In genomic region chr7:82867271-82868121, GRCm38 (mm10) we compare ENCODE assay signal across 8 mouse cellular contexts. TPM values are rescaled to one million over a fixed set of nuclear protein-coding genes. Genes with fewer than 3 reads are reported as not detected.
DNase-seq lines count a peak whose midpoint lies in the region; ATAC-seq lines count a peak whose summit lies in the region.

Gene Mex3b (plus strand): TSS chr7:82867333.

- peak within 1 kb of the TSS; percentile 80 for H3K9ac ChIP-seq in intestine, embryonic 15.5 days

- H3K9me3 ChIP-seq in intestine, embryonic 15.5 days = no peaks in the 10 kb centered on the region

- DNase-seq in adrenal gland, adult 18-20 months (ENCODE audit: low spot score in 2 of 2) = peak; percentile 51 to 67
- peak; percentile 46 for DNase-seq in gastrocnemius, postnatal 25 days
- DNase-seq in left cerebral cortex, postnatal 25 days (ENCODE audit: low spot score in 2 of 2) = peak; percentile 73 to 80
- DNase-seq in mesoderm, embryonic 11.5 days (ENCODE audit: low read depth, low spot score) = peak; percentile 53
- peak; percentile 35 to 61 for DNase-seq in spleen, adult 18-20 months

- H3K27ac ChIP-seq in intestine, embryonic 15.5 days = peak within 1 kb of the TSS; percentile 98

- under 1% methylated on average over 87 of the region's 87 CpGs for WGBS in intestine, embryonic 15.5 days

- H3K27me3 ChIP-seq in intestine, embryonic 15.5 days (replicated peaks) = no peaks in the 10 kb centered on the region

- intact Hi-C loops in left cerebral cortex, postnatal 25 days (cut with DNase I) = loop anchor here (1.0 to 2.0 kb wide), 4 partner anchors 47 to 514 kb away; no protein-coding TSS in a partner anchor

- H3K36me3 ChIP-seq in intestine, embryonic 15.5 days = no peaks in the 10 kb centered on the region

- ATAC-seq in common myeloid progenitor, adult 5-6 weeks (replicated peaks; ENCODE audit: low read depth, poor library complexity, severe bottlenecking) = no peak
- ATAC-seq in intestine, embryonic 15.5 days = peak; percentile 18
- ATAC-seq in activated CD4-positive, CD25-positive, alpha-beta regulatory T cell, adult 4 months = no peak

- H3K4me2 ChIP-seq in intestine, embryonic 15.5 days (replicated peaks) = peak within 1 kb of the TSS; percentile 96

- H3K4me1 ChIP-seq in intestine, embryonic 15.5 days (replicated peaks) = peaks cover 22% of the 10 kb centered on the region

- H3K4me3 ChIP-seq in intestine, embryonic 15.5 days (replicated peaks) = peak within 1 kb of the TSS; percentile 74

RNA-seq across cellular contexts. Expression of gene Mex3b, which starts in this region (rescaled TPM):
- total RNA-seq in adrenal gland, adult 18-20 months (2021) = 1 to 10 TPM; 1.2 to 1.4 TPM
- total RNA-seq in common myeloid progenitor, adult 5-6 weeks (2017) = 10.4 and 11.0 TPM in 2 replicates
- total RNA-seq in gastrocnemius, postnatal 25 days (2021) = 1 to 10 TPM in 1 of 2 experiments, under 1 TPM in 1; 0.80 to 1.1 TPM
- polyA plus RNA-seq in intestine, embryonic 15.5 days (2015; fragmentation: Nextera tagmentation; extraction: Ambion mirVana) = 7.8 and 9.0 TPM in 2 replicates
- total RNA-seq in left cerebral cortex, postnatal 25 days (2021) = 10 to 100 TPM; 23.3 to 29.2 TPM
- polyA plus RNA-seq in activated CD4-positive, CD25-positive, alpha-beta regulatory T cell, adult 4 months (2017; shearing (Covaris generic)) = 1 to 10 TPM; 2.1 to 2.5 TPM
